Mouse (Mus musculus) lung, embryonic 16.5 days (tissue): ENCODE measurements at regions not wholly inside any gene's neighbourhood (a gene's known extent, or its start where the extent isn't known, plus 50 kb on each side); places are given as distances from the start of the nearest gene placed in this dataset.
"Not testable (repeated sequence)": the region's sequence is repeated elsewhere in the genome, so short reads cannot be mapped to it uniquely, and the experiment has no call there.

ENCODE experiments used
- ATAC-seq: fragments of 200-750 bp; cut with Nextera tagmentation; 2 replicates; pipeline ENCODE4 v1.8.0; 2017; ENCODE audit warnings: low read depth, mild to moderate bottlenecking, moderate library complexity
- H3K27ac ChIP-seq: fragments of 300-500 bp; sonication (generic); 2 replicates; pipeline ENCODE4 v1.5.1; 2014; ENCODE audit warnings: mild to moderate bottlenecking, control low read depth, low read length
- H3K27me3 ChIP-seq: fragments of 300-500 bp; sonication (generic); 2 replicates; pipeline ENCODE4 v1.6.1; 2014; ENCODE audit warnings: low read depth, low read length, mixed read lengths; ENCODE audit not compliant: control insufficient read depth, insufficient read depth
- H3K36me3 ChIP-seq: fragments of 300-500 bp; sonication (generic); 2 replicates; pipeline ENCODE4 v1.6.1; 2014; ENCODE audit warnings: low read length; ENCODE audit not compliant: control insufficient read depth, insufficient read depth
- H3K4me1 ChIP-seq: fragments of 300-500 bp; sonication (generic); replicated peaks from 2 replicates; pipeline ENCODE4 v1.6.1; 2014; ENCODE audit warnings: low read length, mixed read lengths; ENCODE audit not compliant: control insufficient read depth, insufficient read depth
- H3K4me2 ChIP-seq: fragments of 300-500 bp; sonication (generic); 2 replicates; pipeline ENCODE4 v1.6.1; 2014; ENCODE audit warnings: low read depth, low read length, control low read depth
- H3K4me3 ChIP-seq: fragments of 300-500 bp; sonication (generic); 2 replicates; pipeline ENCODE4 v1.5.1; 2014; ENCODE audit warnings: mild to moderate bottlenecking, low read length, control low read depth
- H3K9ac ChIP-seq: fragments of 300-500 bp; sonication (generic); 2 replicates; pipeline ENCODE4 v1.6.1; 2014; ENCODE audit warnings: low read length, control low read depth
- H3K9me3 ChIP-seq: fragments of 300-500 bp; sonication (generic); 2 replicates; pipeline ENCODE4 v1.6.1; 2016; ENCODE audit warnings: low read length; ENCODE audit not compliant: control insufficient read depth
- WGBS: fragments of 180-500 bp; shearing (Covaris S2); extraction: QIAGEN DNeasy Blood & Tissue Kit; methylation state at CpG from one replicate; pipeline ENCODE4 v1.1.7; 2014; 5-methylcytosine and 5-hydroxymethylcytosine counted together

GRCm38 (mm10) chr8:24386462-24386861, 339.2 kb downstream of the Adam3 start:
- no peak overlapping the region for H3K4me3 ChIP-seq
- no peaks in the 10 kb centered on the region for H3K4me1 ChIP-seq
- no peak overlapping the region for H3K9ac ChIP-seq
- H3K27ac ChIP-seq, result no peak overlapping the region
- no peaks in the 10 kb centered on the region for H3K36me3 ChIP-seq
- ATAC-seq, result no peak
- peaks cover 8% of the 10 kb centered on the region; the same call in 1 of the 2 replicates for H3K27me3 ChIP-seq
- H3K9me3 ChIP-seq, result no peaks in the 10 kb centered on the region
- no peak overlapping the region for H3K4me2 ChIP-seq
- 3% methylated on average over 3 of the region's 3 CpGs for WGBS

- no peak overlapping the region for H3K4me2 ChIP-seq
- H3K27me3 ChIP-seq, result peaks cover 7% of the 10 kb centered on the region; the same call in 1 of the 2 replicates
- H3K4me3 ChIP-seq, result no peak overlapping the region
- H3K9ac ChIP-seq, result no peak overlapping the region
- H3K36me3 ChIP-seq, result no peaks in the 10 kb centered on the region
- no peak overlapping the region for H3K27ac ChIP-seq
- H3K4me1 ChIP-seq, result no peaks in the 10 kb centered on the region
- H3K9me3 ChIP-seq, result peaks cover 2% of the 10 kb centered on the region; the same call in 1 of the 2 replicates
- 60% methylated on average over 8 of the region's 8 CpGs for WGBS
- no peak for ATAC-seq
Measured at GRCm38 (mm10) chr8:24383963-24384435, 341.7 kb downstream of the Adam3 start.

DNA sequence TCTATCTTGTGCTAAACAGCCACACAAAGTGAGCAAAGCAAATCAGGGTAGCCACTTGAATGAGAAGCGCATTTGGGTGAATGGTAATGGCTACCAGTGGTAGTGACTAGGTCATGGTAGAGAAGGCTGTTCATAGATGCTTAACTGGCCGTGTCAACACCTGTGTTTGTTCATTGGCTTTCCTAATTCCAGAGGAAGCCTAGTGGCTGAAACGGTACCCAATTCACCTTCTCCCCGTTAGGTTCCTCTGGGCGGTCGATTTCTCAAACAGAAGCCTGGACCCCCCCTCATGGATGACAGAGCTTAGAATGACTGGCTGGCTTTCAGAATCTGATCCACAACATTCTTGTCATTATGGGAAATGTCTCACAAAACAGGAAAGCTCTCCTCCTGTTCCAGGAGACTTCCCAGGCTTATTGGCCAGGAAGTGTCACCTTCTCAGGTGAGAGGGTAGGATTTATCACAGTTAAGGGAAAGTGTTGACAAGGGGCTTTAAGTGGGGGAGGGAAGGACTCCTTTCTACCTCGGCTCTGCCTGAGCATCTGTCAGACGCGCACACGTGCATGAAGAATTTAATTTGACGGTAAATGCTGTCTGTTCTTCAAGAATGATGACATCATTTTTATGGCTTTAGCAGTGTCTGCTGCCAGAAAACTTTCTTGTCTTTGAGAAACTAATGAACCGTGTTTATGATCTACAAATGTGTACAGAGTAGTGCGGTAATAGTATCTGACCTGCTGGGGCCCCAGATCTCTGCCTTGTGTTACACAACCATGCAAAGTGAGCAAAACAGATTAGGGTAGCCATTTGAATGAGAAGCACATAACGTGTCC, 342.3 kb downstream of the Adam3 start:
- Histone ChIP-seq H3K36me3 (no peaks in the 10 kb centered on the region), H3K9me3 (peaks cover 2% of the 10 kb centered on the region; the same call in 1 of the 2 replicates), H3K4me3 (no peak overlapping the region), H3K27me3 (peaks cover 4% of the 10 kb centered on the region; the same call in 1 of the 2 replicates), H3K27ac (no peak overlapping the region), H3K4me1 (no peaks in the 10 kb centered on the region), H3K4me2 (no peak overlapping the region), H3K9ac (no peak overlapping the region)
- 53% methylated on average over 14 of the region's 14 CpGs for WGBS
- ATAC-seq, result no peak

- WGBS, result 63% methylated on average over 3 of the region's 3 CpGs
- peaks cover 2% of the 10 kb centered on the region; the same call in 1 of the 2 replicates for H3K27me3 ChIP-seq
- no peak overlapping the region for H3K9ac ChIP-seq
- H3K4me3 ChIP-seq, result no peak overlapping the region
- no peaks in the 10 kb centered on the region for H3K4me1 ChIP-seq
- ATAC-seq, result no peak
- H3K36me3 ChIP-seq, result no peaks in the 10 kb centered on the region
- H3K27ac ChIP-seq, result no peak overlapping the region
- H3K9me3 ChIP-seq, result peaks cover 2% of the 10 kb centered on the region; the same call in 1 of the 2 replicates
- H3K4me2 ChIP-seq, result no peak overlapping the region
Measured at GRCm38 (mm10) chr8:24381666-24382253, 343.9 kb downstream of the Adam3 start.

GRCm38 (mm10) chr8:24378070-24378469, 347.6 kb downstream of the Adam3 start:
- H3K27ac ChIP-seq, result no peak overlapping the region
- no peaks in the 10 kb centered on the region for H3K36me3 ChIP-seq
- peaks cover 2% of the 10 kb centered on the region; the same call in 1 of the 2 replicates for H3K9me3 ChIP-seq
- ATAC-seq, result no peak
- no peak overlapping the region for H3K4me3 ChIP-seq
- H3K4me2 ChIP-seq, result no peak overlapping the region
- no peaks in the 10 kb centered on the region for H3K4me1 ChIP-seq
- H3K27me3 ChIP-seq, result no peaks in the 10 kb centered on the region
- H3K9ac ChIP-seq, result no peak overlapping the region

GRCm38 (mm10) chr8:24376846-24377245, 348.8 kb downstream of the Adam3 start:
- 89% methylated on average over 10 of the region's 10 CpGs for WGBS
- ATAC-seq, H3K27ac ChIP-seq: not testable (repeated sequence)

DNA sequence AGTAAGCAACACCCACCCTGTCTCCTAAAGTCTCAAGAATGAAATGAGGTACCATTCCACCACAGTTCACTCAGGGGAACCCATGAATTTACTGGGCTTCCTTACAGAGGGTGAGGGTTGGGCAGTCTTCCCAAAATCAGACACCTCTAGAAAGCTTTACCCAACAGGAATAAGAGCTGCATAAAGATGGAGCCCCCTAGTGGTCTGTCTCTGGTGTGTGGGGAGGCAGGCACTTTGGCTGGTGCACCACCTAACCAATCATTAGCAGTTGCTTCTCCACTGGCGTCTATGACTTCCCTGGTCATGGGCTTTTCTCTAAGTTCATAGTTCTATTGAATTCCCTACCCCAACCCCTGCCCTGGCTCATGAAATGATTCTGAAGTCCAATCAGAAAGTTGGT, 351.1 kb downstream of the Adam3 start:
- Histone ChIP-seq H3K27ac (no peak overlapping the region), H3K4me2 (no peak overlapping the region), H3K4me3 (no peak overlapping the region), H3K4me1 (no peaks in the 10 kb centered on the region), H3K27me3 (no peaks in the 10 kb centered on the region), H3K9ac (no peak overlapping the region), H3K9me3 (no peaks in the 10 kb centered on the region), H3K36me3 (no peaks in the 10 kb centered on the region)
- WGBS, result 54% methylated on average over 1 of the region's 1 CpGs
- no peak for ATAC-seq

More at GRCm38 (mm10) chr8:24376846-24377245, 348.8 kb downstream of the Adam3 start:
- H3K4me3 ChIP-seq, H3K9me3 ChIP-seq, H3K9ac ChIP-seq, H3K4me2 ChIP-seq, H3K36me3 ChIP-seq, H3K27me3 ChIP-seq, H3K4me1 ChIP-seq: not testable (repeated sequence)

DNA sequence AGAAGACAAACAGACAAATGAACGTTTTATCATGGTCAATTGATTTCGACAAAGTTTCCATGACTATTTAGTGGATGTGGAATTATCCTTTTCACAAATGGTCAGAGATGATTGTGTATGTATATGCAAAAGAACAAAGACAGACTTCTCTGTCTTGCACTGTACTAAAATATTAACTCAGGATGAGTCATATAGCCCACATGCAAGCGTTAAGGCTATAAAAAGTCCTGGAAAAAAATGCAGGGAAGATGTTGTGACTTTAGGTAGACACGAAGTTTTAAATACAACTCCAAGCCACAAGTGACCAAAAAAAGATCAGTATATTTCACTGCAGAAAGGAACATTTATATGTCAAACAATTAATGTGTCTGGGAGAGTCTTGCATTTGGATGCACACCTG, 353.6 kb downstream of the Adam3 start:
- H3K27ac ChIP-seq, result no peak overlapping the region
- H3K9me3 ChIP-seq, result no peaks in the 10 kb centered on the region
- 74% methylated on average over 4 of the region's 4 CpGs for WGBS
- no peaks in the 10 kb centered on the region for H3K36me3 ChIP-seq
- no peaks in the 10 kb centered on the region for H3K4me1 ChIP-seq
- ATAC-seq, result no peak
- no peak overlapping the region for H3K4me3 ChIP-seq
- no peak overlapping the region for H3K4me2 ChIP-seq
- no peak overlapping the region for H3K9ac ChIP-seq
- no peaks in the 10 kb centered on the region for H3K27me3 ChIP-seq

- H3K27me3 ChIP-seq, result no peaks in the 10 kb centered on the region
- H3K27ac ChIP-seq, result no peak overlapping the region
- H3K9ac ChIP-seq, result no peak overlapping the region
- no peaks in the 10 kb centered on the region for H3K36me3 ChIP-seq
- H3K4me3 ChIP-seq, result no peak overlapping the region
- ATAC-seq, result peak; percentile 90
- H3K9me3 ChIP-seq, result no peaks in the 10 kb centered on the region
- H3K4me2 ChIP-seq, result no peak overlapping the region
- H3K4me1 ChIP-seq, result no peaks in the 10 kb centered on the region
Measured at GRCm38 (mm10) chr8:24366000-24366399, 359.7 kb downstream of the Adam3 start.
